Mouse (Mus musculus) heart, postnatal 4 days (tissue): Measurements from ENCODE around the gene Cavin3. TPM values are rescaled to one million over a fixed set of nuclear protein-coding genes. Genes with fewer than 3 reads are reported as not detected.

Experiments used
- DNase-seq: peaks from one replicate; pipeline ENCODE4 v3.0.0; 2021
- total RNA-seq, 2 experiments: library from RNA; stranded (reverse); gene quantifications; 2 replicates each; pipeline ENCODE4 v1.2.3; 2021

The Cavin3 gene
- 10 to 100 TPM; 43.3 to 44.3 TPM for total RNA-seq

DNA sequence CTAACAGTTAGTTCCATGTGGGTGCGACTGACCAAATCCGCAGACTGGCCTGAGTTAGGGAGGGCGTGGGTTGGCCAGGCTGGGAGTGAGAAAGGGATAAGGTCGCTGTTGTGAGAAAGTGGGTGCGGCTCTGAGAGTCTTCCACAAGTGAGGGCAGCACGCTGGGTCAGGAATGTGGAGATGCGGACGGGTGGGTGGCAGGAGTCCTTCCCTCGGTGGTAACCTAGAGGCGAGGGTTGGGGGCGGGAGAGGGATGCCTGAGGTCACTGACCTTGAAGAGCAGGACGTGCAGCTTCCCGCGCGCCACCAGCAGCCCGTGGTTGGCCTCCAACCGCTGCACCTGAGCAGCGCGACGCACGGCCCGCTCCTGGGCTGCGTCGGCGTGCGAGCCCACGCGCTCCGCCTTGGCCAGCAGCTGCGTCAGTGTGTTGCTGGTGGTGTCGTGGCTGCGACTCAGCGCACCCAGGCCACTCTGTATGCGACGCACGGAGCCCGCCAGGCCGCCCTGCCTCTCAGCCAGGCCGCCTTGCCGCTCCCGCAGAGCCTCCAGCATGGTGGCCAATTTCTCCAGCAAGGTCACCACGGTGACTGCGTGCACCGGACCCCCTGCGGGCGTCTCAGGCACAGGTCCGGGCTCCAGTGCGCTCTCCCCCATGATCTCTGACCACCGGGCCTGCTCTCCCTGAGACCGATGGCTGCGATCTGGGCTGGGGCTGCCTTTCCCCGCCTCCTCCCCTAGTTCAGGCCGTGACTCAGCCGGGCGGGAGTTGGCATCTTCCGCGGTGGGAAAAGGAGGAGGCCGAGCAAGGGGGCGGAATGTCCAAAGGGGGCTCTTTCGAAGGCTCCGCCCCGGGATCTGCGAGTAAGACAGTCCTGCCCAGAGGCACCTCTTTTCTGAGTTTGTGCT, at the start of gene Cavin3:
TSS of gene Cavin3 (minus strand) at position 796 of the 907 bp plus-strand sequence.
- peak; percentile 90 for DNase-seq

DNA sequence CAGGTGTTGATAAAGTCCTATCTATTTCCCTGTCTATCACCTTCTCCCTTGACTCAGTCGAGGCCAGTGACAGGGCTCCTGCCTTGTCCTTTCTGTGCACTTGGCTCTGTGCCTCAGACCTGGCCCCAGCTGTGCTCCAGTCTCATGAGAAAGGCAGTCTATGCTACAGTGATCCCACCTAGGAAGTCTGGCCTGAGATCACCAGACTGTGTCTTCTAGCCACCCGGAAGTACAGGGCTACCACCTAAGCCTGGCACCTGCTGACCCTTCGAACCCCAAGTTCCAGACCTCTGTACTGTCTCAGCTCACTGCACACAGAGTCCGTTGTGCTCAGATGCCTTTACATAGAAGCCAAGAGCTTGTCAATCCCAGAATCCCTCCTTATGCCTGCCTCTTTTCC, 46.0 kb upstream of the Cavin3 start:
- no peak for DNase-seq

DNA sequence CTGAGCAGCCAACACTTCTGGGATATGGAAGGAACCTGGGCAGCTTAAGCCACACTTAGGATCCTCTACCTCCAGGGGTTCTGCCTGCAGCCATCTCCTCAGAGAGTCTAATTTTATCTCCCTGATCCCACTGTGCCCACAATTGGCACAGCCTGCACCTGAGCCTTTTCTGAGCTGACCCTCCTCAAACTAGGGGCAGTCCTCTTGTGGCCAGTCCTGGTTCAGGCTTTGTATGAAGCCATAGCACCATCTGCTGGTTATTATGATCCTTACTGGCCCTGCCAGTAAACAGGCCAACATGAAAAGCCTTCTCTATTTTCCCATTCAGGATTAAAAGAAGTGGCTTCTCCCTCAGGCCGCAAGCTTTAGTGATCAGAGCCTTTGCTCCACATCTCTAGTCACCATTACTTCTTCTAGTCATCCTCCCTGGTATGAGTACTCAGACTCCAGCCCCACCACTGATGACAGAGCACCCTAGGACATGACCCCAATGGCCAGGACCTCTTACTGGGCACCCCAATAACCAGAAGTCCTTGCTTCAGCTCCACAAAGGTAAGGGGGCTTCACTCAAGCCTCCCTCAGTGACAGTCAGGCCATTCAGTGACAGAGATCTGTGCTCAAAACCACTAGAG, 45.3 kb upstream of the Cavin3 start:
- peak; percentile 56 for DNase-seq

DNA sequence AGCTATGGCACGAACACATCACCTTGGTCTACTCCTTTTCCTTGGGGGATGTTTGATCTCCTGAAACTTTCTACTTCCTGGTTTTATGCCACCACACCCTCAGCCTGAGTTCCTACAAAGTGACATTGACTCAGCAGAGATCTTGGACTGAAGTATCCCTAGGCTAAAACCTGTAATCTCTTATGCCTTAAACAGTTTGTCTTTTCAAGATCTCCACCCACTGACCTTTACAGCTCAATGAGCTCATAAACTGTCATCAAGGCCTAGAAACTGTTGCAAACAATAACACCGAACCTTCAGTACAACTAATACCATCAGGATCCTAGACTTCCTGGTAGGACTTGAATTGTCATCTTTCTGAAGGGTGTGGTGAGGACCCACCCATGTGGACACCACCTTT, 42.1 kb upstream of the Cavin3 start:
- no peak for DNase-seq

- DNase-seq = peak; percentile 38
These were observed 38.1 kb upstream of the Cavin3 start for GRCm38 (mm10) chr7:105520201-105520600.

GRCm38 (mm10) chr7:105519771-105520170, 37.7 kb upstream of the Cavin3 start:
- DNase-seq = no peak

DNA sequence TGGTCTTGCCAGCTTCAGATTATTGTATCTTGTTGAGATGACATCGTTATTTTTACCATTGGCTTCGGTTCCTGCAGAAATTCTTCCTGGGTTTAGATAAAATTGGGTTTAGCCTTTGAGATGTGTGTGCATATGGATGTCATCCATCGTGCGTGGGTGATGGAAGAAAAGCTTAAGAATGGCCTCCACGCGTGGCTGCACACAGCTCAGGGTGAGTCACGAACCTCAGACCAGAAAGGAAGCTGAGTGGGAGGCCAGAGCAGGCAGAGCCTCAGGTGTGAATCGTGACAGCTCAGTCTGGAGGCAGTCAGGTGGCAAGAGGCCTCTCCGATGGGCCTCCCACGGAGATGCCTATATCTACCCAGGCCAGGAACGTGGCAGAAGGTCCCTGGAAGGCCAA, 37.2 kb upstream of the Cavin3 start:
- DNase-seq = no peak

DNA sequence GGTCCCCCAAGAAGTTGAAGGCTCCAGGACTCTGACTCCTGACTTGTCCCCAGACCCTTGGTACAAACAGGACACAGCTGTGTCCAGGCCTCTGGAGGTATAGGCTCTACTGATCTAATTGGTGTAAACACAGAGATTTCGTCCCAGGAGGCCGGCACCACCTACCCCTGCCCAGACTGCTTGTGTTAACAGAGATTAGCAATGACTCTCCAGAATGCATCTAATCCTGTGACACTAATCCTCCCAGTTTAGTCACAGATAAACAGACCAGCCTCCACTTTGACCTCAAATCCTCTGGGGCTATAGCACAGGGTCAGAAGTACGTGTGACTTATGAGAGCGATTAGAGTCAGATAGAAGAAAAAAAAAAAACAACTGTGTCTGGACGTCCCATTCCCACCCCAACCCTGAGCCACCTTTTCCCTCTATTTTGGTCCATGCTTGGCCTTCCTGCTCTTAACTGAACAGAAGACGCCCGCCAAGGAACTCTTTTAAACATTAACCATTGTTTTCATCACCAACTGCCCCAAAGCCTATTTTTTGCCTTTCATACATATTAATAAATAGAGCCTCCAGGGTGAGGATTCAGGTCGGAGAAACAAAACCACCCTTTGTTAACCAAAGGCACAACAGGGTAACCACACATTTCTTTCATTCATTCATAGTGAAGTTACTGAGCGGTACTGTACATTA, 34.7 kb upstream of the Cavin3 start:
- DNase-seq = no peak

DNA sequence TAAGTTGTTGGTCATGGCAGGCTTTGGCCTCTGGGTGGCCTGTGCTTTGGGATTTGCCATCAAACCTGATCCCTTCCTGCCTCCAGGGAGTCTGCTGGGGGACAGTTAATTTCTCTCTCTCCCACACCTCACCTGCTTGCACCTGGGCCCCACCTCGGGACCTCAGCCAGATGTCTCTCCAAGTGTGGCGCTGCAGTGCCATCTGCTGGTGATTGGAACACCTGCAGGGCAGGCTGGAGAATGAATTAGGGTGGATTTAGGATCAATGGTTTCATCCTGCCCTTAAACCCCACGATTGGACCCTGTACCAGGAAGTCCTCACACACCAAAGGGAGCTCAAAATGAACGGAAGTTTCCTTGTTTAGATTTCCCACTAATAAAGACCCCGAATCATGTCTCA, 33.1 kb upstream of the Cavin3 start:
- peak; percentile 70 for DNase-seq

GRCm38 (mm10) chr7:105514561-105514960, 32.5 kb upstream of the Cavin3 start:
- no peak for DNase-seq

DNA sequence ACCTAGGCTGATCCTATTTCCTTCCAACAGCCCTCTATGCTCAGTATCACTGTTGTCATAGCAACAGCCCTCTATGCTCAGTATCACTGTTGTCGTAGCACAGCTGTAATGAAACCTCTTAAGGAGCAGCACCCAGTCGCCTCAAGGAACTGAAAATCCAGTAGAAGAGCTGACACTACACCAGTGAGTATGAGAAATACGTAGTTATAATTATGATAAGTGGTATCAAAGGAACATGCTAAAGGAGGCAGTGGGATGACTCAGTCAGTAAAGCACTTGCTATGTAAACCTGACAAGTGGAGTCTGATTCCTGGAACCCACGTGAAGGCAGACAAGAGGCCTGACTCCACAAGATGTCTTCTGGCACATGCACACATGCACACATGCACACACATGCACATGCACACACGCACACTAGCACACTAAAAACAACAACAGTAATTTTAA, 31.8 kb upstream of the Cavin3 start:
- no peak for DNase-seq

- DNase-seq = no peak
These were observed 28.0 kb upstream of the Cavin3 start for GRCm38 (mm10) chr7:105510143-105510542.

DNA sequence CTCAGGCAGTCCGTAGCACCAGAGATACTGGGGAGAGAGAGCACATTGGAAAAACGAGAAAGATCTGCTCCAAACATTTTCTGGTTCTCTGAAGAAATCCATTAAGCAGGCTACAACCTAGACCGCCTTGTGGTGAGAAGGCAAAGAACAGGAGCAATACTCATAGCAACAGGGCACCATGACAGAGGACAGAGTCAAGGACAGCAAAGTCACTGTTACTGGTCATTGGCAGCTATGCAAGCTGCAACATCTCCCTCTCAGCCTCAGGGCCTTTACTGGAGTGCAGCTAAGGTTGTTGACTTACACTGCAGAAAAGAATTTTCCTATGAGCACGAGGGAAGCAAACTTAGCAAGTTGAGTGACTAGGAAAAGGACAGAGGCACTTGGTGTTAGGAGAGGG, 25.2 kb upstream of the Cavin3 start:
- no peak for DNase-seq

- no peak for DNase-seq
These were observed 19.9 kb upstream of the Cavin3 start for GRCm38 (mm10) chr7:105501984-105502383.

GRCm38 (mm10) chr7:105499676-105500075, 17.6 kb upstream of the Cavin3 start:
- no peak for DNase-seq

GRCm38 (mm10) chr7:105498854-105499492, 16.9 kb upstream of the Cavin3 start:
- DNase-seq = no peak

DNA sequence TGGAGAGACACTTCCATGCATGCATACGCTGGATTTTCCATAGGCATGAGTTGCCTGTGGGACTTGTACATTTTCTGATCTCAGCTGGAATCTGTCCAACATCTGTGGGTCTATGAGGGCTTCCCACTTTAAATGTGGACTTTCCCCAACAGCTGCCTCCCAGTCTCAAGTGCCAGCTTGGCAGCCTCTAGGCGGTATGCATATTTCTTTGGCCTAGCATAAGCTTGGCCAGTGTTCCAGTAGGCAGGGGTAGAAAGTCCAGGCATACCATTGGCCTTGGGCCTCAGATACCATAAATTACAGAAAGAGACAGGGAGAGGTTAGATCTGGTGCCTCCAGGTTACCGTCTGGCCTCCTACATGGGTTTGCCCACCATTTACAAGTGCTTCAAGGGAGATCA, 15.8 kb upstream of the Cavin3 start:
- DNase-seq = no peak

- no peak for DNase-seq
These were observed 5.2 kb upstream of the Cavin3 start for GRCm38 (mm10) chr7:105487104-105487876.

DNA sequence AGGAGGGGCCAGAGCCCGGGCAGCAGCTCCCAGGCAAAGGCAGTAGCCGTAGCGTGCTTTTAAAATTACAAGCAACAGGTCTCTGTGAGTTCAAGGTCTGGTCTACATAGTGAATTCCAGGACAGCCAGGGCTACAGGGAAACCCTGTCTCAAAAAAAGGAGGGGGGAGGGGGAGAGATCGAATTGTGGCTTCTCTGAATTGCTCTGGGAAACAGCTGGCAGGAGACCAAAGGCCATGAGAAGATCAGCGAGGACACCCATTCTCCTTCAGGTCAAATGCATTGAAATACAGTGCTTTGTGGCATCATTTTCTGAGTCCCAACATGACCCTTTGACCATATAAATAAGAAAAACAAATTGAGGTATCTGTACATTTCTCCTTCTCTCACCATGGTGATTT, 2.9 kb upstream of the Cavin3 start:
- DNase-seq = no peak

DNA sequence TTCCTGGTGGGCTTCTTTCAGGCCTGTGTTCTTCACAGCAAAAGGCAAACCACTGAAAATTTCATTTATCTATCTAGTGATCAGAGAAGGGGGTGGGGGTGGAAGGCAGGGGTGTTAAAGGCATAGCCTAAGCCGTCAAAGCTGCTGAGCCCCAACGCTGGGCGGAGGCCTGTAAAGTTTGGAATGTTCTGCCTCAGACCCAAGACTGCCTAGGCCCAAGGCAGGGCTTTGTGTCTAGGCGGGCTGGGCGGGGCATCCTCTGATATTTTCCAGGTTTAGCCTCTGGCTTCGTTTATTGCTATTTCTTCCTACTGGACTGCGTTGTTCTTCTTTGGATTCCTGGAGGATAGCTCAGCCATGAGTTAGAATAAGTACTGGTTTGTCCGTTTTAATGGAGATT, 326 bp upstream of the Cavin3 start:
- DNase-seq = peak; percentile 60

DNA sequence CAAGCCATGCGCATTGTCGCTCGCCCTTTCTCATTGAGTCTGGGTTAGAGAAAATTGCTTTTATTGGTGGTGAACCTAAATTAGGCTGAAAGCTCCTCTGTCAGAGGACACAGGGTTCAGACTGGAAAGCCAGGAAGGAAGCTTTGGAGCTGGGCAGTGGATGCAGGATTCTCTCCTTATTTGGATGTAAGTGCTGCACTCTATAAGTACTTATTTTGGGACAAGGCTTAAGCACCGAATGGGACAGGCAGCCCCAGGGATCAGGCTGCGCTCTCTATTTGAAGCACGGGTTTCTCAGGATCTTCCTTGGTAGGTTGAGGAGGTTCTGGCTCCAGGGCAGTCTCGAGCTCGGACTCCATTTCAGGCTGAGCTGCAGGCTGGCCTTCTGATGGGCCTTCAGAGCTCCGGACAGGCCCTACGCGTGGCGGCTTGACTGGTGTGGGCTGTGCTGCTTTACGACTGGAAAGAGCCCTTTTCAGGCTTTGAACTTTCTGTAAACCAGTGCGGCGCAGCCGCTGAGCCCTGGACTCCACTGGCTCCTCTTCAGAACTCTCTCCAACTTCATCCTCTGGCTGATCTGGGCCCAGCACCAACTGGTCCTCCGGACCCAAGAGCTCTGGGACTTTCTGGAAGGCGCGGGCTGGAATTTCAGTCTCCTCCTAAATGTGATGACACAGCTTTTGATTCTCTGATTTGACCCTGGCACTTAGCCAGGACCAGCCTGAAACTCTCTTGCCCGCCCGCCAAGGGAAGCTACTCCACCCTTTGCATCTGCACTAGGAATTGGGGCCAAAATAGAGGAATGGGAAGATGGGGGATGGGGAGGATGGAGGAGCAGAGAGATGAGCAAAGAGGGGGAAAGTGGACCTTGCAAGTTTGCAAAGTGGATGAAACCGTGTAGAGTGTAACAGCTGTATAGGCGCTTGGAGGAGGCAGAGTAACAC, 1.3 kb downstream of the Cavin3 start:
- DNase-seq = peak; percentile 60
